Mouse (Mus musculus) monocyte, adult 2 months (primary cell): ENCODE results near the gene P4ha2.
A peak's percentile ranks its signal among the peaks of the same experiment; 100 is the strongest.

Source experiments
- DNase-seq, 2 experiments: peaks; one replicate each; pipeline ENCODE4 v3.0.0; 2022; ENCODE audit warnings: low spot score in 2 of 2, low read depth in 1 of 2

P4ha2 gene

GRCm38 (mm10) chr11:54100045-54100691, at the start of gene P4ha2:
Gene P4ha2, plus strand, starts transcription at chr11:54100095.
- no peak for DNase-seq

- no peak for DNase-seq
Observed at GRCm38 (mm10) chr11:54050205-54050604, 49.7 kb upstream of the P4ha2 start.

- no peak for DNase-seq
Observed at GRCm38 (mm10) chr11:54051161-54051560, 48.7 kb upstream of the P4ha2 start.

GRCm38 (mm10) chr11:54052128-54052527, 47.8 kb upstream of the P4ha2 start:
- no peak for DNase-seq

- DNase-seq, result no peak
Observed at GRCm38 (mm10) chr11:54053090-54053489, 46.8 kb upstream of the P4ha2 start.

GRCm38 (mm10) chr11:54054257-54054656, 45.6 kb upstream of the P4ha2 start:
- DNase-seq, result peak in 1 of 2 experiments; percentile 13

GRCm38 (mm10) chr11:54056132-54056531, 43.8 kb upstream of the P4ha2 start:
- no peak for DNase-seq

- no peak for DNase-seq
Observed at GRCm38 (mm10) chr11:54057428-54057827, 42.5 kb upstream of the P4ha2 start.

- no peak for DNase-seq
Observed at GRCm38 (mm10) chr11:54058056-54058617, 41.8 kb upstream of the P4ha2 start.

GRCm38 (mm10) chr11:54058643-54059042, 41.3 kb upstream of the P4ha2 start:
- DNase-seq, result no peak

- no peak for DNase-seq
Observed at GRCm38 (mm10) chr11:54059526-54059925, 40.4 kb upstream of the P4ha2 start.

- no peak for DNase-seq
Observed at GRCm38 (mm10) chr11:54060316-54060715, 39.6 kb upstream of the P4ha2 start.

- no peak for DNase-seq
Observed at GRCm38 (mm10) chr11:54062086-54062752, 37.7 kb upstream of the P4ha2 start.

GRCm38 (mm10) chr11:54062753-54063471, 37.0 kb upstream of the P4ha2 start:
- DNase-seq, result no peak

- no peak for DNase-seq
Observed at GRCm38 (mm10) chr11:54063472-54063775, 36.5 kb upstream of the P4ha2 start.

- no peak for DNase-seq
Observed at GRCm38 (mm10) chr11:54064412-54064978, 35.4 kb upstream of the P4ha2 start.

GRCm38 (mm10) chr11:54065106-54065914, 34.6 kb upstream of the P4ha2 start:
- DNase-seq, result no peak

GRCm38 (mm10) chr11:54065915-54066178, 34.0 kb upstream of the P4ha2 start:
- no peak for DNase-seq

GRCm38 (mm10) chr11:54066400-54066799, 33.5 kb upstream of the P4ha2 start:
- no peak for DNase-seq

GRCm38 (mm10) chr11:54067318-54067995, 32.4 kb upstream of the P4ha2 start:
- no peak for DNase-seq
